Mouse (Mus musculus) liver, embryonic 11.5 days (tissue): Measurements from ENCODE around the gene Mov10l1. TPM values are rescaled to one million over a fixed set of nuclear protein-coding genes. Genes with fewer than 3 reads are reported as not detected.

Experiments used
- ATAC-seq: fragments of 200-750 bp; cut with Nextera tagmentation; replicated peaks from 2 replicates; pipeline ENCODE4 v1.8.0; 2017; ENCODE audit warnings: moderate number of reproducible peaks, mild to moderate bottlenecking, moderate TSS enrichment, moderate library complexity; ENCODE audit not compliant: low FRiP score
- DNase-seq: peaks from one replicate; pipeline ENCODE4 v3.0.0-alpha.2; 2017; ENCODE audit warnings: low spot score
- H3K27ac ChIP-seq: fragments of 300-500 bp; sonication (generic); 2 replicates; pipeline ENCODE4 v1.5.1; 2014; ENCODE audit warnings: mild to moderate bottlenecking, low read depth, low read length, control low read depth
- H3K27me3 ChIP-seq: fragments of 300-500 bp; sonication (generic); replicated peaks from 2 replicates; pipeline ENCODE4 v1.6.1; 2014; ENCODE audit warnings: low read length, mixed read lengths; ENCODE audit not compliant: control insufficient read depth, insufficient read depth
- H3K36me3 ChIP-seq: fragments of 300-500 bp; sonication (generic); 2 replicates; pipeline ENCODE4 v1.6.1; 2014; ENCODE audit warnings: mild to moderate bottlenecking, low read length, moderate library complexity, mixed read lengths; ENCODE audit not compliant: control insufficient read depth, insufficient read depth
- H3K4me1 ChIP-seq: fragments of 300-500 bp; sonication (generic); replicated peaks from 2 replicates; pipeline ENCODE4 v1.6.1; 2014; ENCODE audit warnings: low read length, mixed read lengths; ENCODE audit not compliant: control insufficient read depth, insufficient read depth
- H3K4me2 ChIP-seq: fragments of 300-500 bp; sonication (generic); 2 replicates; pipeline ENCODE4 v1.6.1; 2014; ENCODE audit warnings: mild to moderate bottlenecking, control low read depth, moderate library complexity
- H3K4me3 ChIP-seq: fragments of 300-500 bp; sonication (generic); 2 replicates; pipeline ENCODE4 v1.5.1; 2014; ENCODE audit warnings: low read depth, low read length, control low read depth
- H3K9ac ChIP-seq: fragments of 300-500 bp; sonication (generic); 2 replicates; pipeline ENCODE4 v1.6.1; 2014; ENCODE audit warnings: low read depth, low read length, control low read depth
- H3K9me3 ChIP-seq: fragments of 300-500 bp; sonication (generic); 2 replicates; pipeline ENCODE4 v1.6.1; 2016; ENCODE audit warnings: low read length, inconsistent platforms, mixed read lengths; ENCODE audit not compliant: control insufficient read depth
- WGBS: fragments of 180-500 bp; shearing (Covaris S2); extraction: QIAGEN DNeasy Blood & Tissue Kit; methylation state at CpG from one replicate; pipeline ENCODE4 v1.1.7; 2014; 5-methylcytosine and 5-hydroxymethylcytosine counted together
- polyA plus RNA-seq: library from polyadenylated mRNA; unstranded; fragments of >200 nt; fragmentation: Nextera tagmentation; extraction: Ambion mirVana; gene quantifications from 2 replicates; pipeline ENCODE4 v1.2.1, GENCODE M21; 2014

Mov10l1 gene
- polyA plus RNA-seq, 1 experiment from 2014 or later = 0.18 TPM

GRCm38 (mm10) chr15:89089248-89090051, 106.7 kb downstream of the Mov10l1 start:
- WGBS = 2% methylated on average over 56 of the region's 68 CpGs
- ATAC-seq = peak; percentile 61
- Histone ChIP-seq H3K27me3 (no peaks in the 10 kb centered on the region), H3K9me3 (no peaks in the 10 kb centered on the region), H3K9ac (peak overlapping the region; percentile 95), H3K4me2 (peak overlapping the region; percentile 78), H3K4me1 (peaks cover 13% of the 10 kb centered on the region), H3K4me3 (peak overlapping the region; percentile 89), H3K27ac (peak overlapping the region; percentile 75), H3K36me3 (peaks cover 16% of the 10 kb centered on the region)
- peak; percentile 61 for DNase-seq

- WGBS = 85% methylated on average over 4 of the region's 4 CpGs
- Histone ChIP-seq H3K4me3 (no peak overlapping the region), H3K36me3 (peaks cover 19% of the 10 kb centered on the region)
Measured at GRCm38 (mm10) chr15:89090662-89091061, 108.0 kb downstream of the Mov10l1 start.

GRCm38 (mm10) chr15:89092181-89092580, 109.5 kb downstream of the Mov10l1 start:
- H3K27ac ChIP-seq = no peak overlapping the region
- 82% methylated on average over 5 of the region's 5 CpGs for WGBS
- no peak for ATAC-seq
- H3K4me3 ChIP-seq = no peak overlapping the region
- peaks cover 13% of the 10 kb centered on the region for H3K4me1 ChIP-seq
- H3K4me2 ChIP-seq = no peak overlapping the region
- DNase-seq = no peak
- H3K27me3 ChIP-seq = no peaks in the 10 kb centered on the region
- peaks cover 24% of the 10 kb centered on the region for H3K36me3 ChIP-seq
- no peak overlapping the region for H3K9ac ChIP-seq
- H3K9me3 ChIP-seq = no peaks in the 10 kb centered on the region

More at GRCm38 (mm10) chr15:89090662-89091061, 108.0 kb downstream of the Mov10l1 start:
- DNase-seq (no peak), ATAC-seq (no peak)
- Histone ChIP-seq H3K9me3 (no peaks in the 10 kb centered on the region), H3K4me1 (peaks cover 13% of the 10 kb centered on the region), H3K9ac (no peak overlapping the region), H3K4me2 (no peak overlapping the region), H3K27ac (no peak overlapping the region), H3K27me3 (no peaks in the 10 kb centered on the region)

GRCm38 (mm10) chr15:89097450-89097849, 114.7 kb downstream of the Mov10l1 start:
- no peak overlapping the region for H3K4me2 ChIP-seq
- ATAC-seq = no peak
- no peaks in the 10 kb centered on the region for H3K4me1 ChIP-seq
- no peaks in the 10 kb centered on the region for H3K9me3 ChIP-seq
- no peak overlapping the region for H3K4me3 ChIP-seq
- DNase-seq = no peak
- no peak overlapping the region for H3K27ac ChIP-seq
- peaks cover 56% of the 10 kb centered on the region for H3K36me3 ChIP-seq
- H3K9ac ChIP-seq = no peak overlapping the region
- WGBS = 87% methylated on average over 5 of the region's 5 CpGs
- no peaks in the 10 kb centered on the region for H3K27me3 ChIP-seq

- ATAC-seq (no peak), DNase-seq (no peak)
- no peaks in the 10 kb centered on the region for H3K4me1 ChIP-seq
- H3K9ac ChIP-seq = no peak overlapping the region
- WGBS = 88% methylated on average over 7 of the region's 7 CpGs
- peaks cover 58% of the 10 kb centered on the region for H3K36me3 ChIP-seq
- H3K9me3 ChIP-seq = no peaks in the 10 kb centered on the region
- H3K27me3 ChIP-seq = no peaks in the 10 kb centered on the region
- H3K4me3 ChIP-seq = no peak overlapping the region
- no peak overlapping the region for H3K4me2 ChIP-seq
- no peak overlapping the region for H3K27ac ChIP-seq
Measured at GRCm38 (mm10) chr15:89098616-89099015, 115.9 kb downstream of the Mov10l1 start.

- H3K9me3 ChIP-seq = no peaks in the 10 kb centered on the region
- no peaks in the 10 kb centered on the region for H3K27me3 ChIP-seq
- no peak overlapping the region for H3K4me3 ChIP-seq
- 94% methylated on average over 12 of the region's 12 CpGs for WGBS
- DNase-seq (no peak), ATAC-seq (no peak)
- H3K4me1 ChIP-seq = no peaks in the 10 kb centered on the region
- H3K27ac ChIP-seq = no peak overlapping the region
- no peak overlapping the region for H3K4me2 ChIP-seq
- no peak overlapping the region for H3K9ac ChIP-seq
- peaks cover 64% of the 10 kb centered on the region for H3K36me3 ChIP-seq
Measured at GRCm38 (mm10) chr15:89100823-89101222, 118.1 kb downstream of the Mov10l1 start.

- Histone ChIP-seq H3K4me2 (no peak overlapping the region), H3K27ac (no peak overlapping the region), H3K36me3 (peaks cover 70% of the 10 kb centered on the region), H3K27me3 (no peaks in the 10 kb centered on the region), H3K9ac (no peak overlapping the region), H3K9me3 (no peaks in the 10 kb centered on the region), H3K4me3 (no peak overlapping the region), H3K4me1 (no peaks in the 10 kb centered on the region)
- ATAC-seq = no peak
- WGBS = 86% methylated on average over 5 of the region's 5 CpGs
- DNase-seq = no peak
Measured at GRCm38 (mm10) chr15:89102646-89103045, 119.9 kb downstream of the Mov10l1 start.

GRCm38 (mm10) chr15:89103921-89104320, 121.2 kb downstream of the Mov10l1 start:
- 89% methylated on average over 10 of the region's 10 CpGs for WGBS

GRCm38 (mm10) chr15:89104425-89104824, 121.7 kb downstream of the Mov10l1 start:
- Histone ChIP-seq H3K9ac (no peak overlapping the region), H3K9me3 (no peaks in the 10 kb centered on the region), H3K36me3 (peaks cover 78% of the 10 kb centered on the region), H3K27ac (no peak overlapping the region), H3K4me3 (no peak overlapping the region), H3K4me1 (no peaks in the 10 kb centered on the region), H3K27me3 (no peaks in the 10 kb centered on the region), H3K4me2 (no peak overlapping the region)
- 97% methylated on average over 8 of the region's 8 CpGs for WGBS
- ATAC-seq (no peak), DNase-seq (no peak)

More at GRCm38 (mm10) chr15:89103921-89104320, 121.2 kb downstream of the Mov10l1 start:
- Histone ChIP-seq H3K27ac (no peak overlapping the region), H3K4me3 (no peak overlapping the region), H3K9me3 (no peaks in the 10 kb centered on the region), H3K9ac (no peak overlapping the region), H3K36me3 (peaks cover 78% of the 10 kb centered on the region), H3K4me1 (no peaks in the 10 kb centered on the region), H3K27me3 (no peaks in the 10 kb centered on the region), H3K4me2 (no peak overlapping the region)
- ATAC-seq = no peak
- DNase-seq = no peak
